Mouse (Mus musculus) midbrain, postnatal 0 days (tissue): ENCODE measurements around the gene Gprc5d. TPM values are rescaled to one million over a fixed set of nuclear protein-coding genes. Genes with fewer than 3 reads are reported as not detected.

Experiments used
- ATAC-seq: fragments of 200-750 bp; cut with Nextera tagmentation; 2 replicates; pipeline ENCODE4 v1.8.0; 2017; ENCODE audit warnings: moderate number of reproducible peaks, mild to moderate bottlenecking, moderate TSS enrichment, moderate library complexity; ENCODE audit not compliant: low FRiP score
- DNase-seq: peaks from one replicate; pipeline ENCODE4 v3.0.0-alpha.2; 2015; ENCODE audit warnings: low spot score
- H3K27ac ChIP-seq: fragments of 300-500 bp; sonication (generic); 2 replicates; pipeline ENCODE4 v1.5.1; 2014; ENCODE audit warnings: low read depth, mild to moderate bottlenecking, low read length, mixed read lengths
- H3K27me3 ChIP-seq: fragments of 300-500 bp; sonication (generic); 2 replicates; pipeline ENCODE4 v1.6.1; 2014; ENCODE audit warnings: low read length, control low read depth, mixed read lengths; ENCODE audit not compliant: insufficient read depth
- H3K36me3 ChIP-seq: fragments of 300-500 bp; sonication (generic); 2 replicates; pipeline ENCODE4 v1.6.1; 2014; ENCODE audit warnings: low read length, control low read depth, mixed read lengths; ENCODE audit not compliant: insufficient read depth
- H3K4me1 ChIP-seq: fragments of 300-500 bp; sonication (generic); 2 replicates; pipeline ENCODE4 v1.6.1; 2014; ENCODE audit warnings: mild to moderate bottlenecking, control low read depth, antibody characterized with exemption, low read length, mixed read lengths; ENCODE audit not compliant: insufficient read depth
- H3K4me2 ChIP-seq: fragments of 300-500 bp; sonication (generic); 2 replicates; pipeline ENCODE4 v1.6.1; 2014; ENCODE audit warnings: low read depth, mild to moderate bottlenecking, low read length, mixed read lengths; ENCODE audit not compliant: poor library complexity, severe bottlenecking
- H3K4me3 ChIP-seq: fragments of 300-500 bp; sonication (generic); 2 replicates; pipeline ENCODE4 v1.5.1; 2014; ENCODE audit warnings: low read depth, mild to moderate bottlenecking, low read length, moderate library complexity
- H3K9ac ChIP-seq: fragments of 300-500 bp; sonication (generic); replicated peaks from 2 replicates; pipeline ENCODE4 v1.6.1; 2014; ENCODE audit warnings: mild to moderate bottlenecking, low read length, moderate library complexity, mixed read lengths; ENCODE audit not compliant: poor library complexity, severe bottlenecking
- H3K9me3 ChIP-seq: fragments of 300-500 bp; sonication (generic); 2 replicates; pipeline ENCODE4 v1.6.1; 2016; ENCODE audit warnings: low read length, control low read depth
- CTCF ChIP-seq: IDR thresholded peaks from 2 replicates; pipeline ENCODE4 v1.5.1; 2016; ENCODE audit warnings: antibody characterized with exemption, mild to moderate bottlenecking
- WGBS: fragments of 180-500 bp; shearing (Covaris S2); extraction: QIAGEN DNeasy Blood & Tissue Kit; methylation state at CpG from one replicate; pipeline ENCODE4 v1.1.7; 2014; 5-methylcytosine and 5-hydroxymethylcytosine counted together
- polyA plus RNA-seq: library from polyadenylated mRNA; unstranded; fragments of >200 nt; fragmentation: Nextera tagmentation; extraction: Ambion mirVana; gene quantifications from 2 replicates; pipeline ENCODE4 v1.2.1, GENCODE M21; 2015
- total RNA-seq: library from RNA; depleted of rRNA; stranded (reverse); fragments of >200 nt; gene quantifications from 2 replicates; pipeline ENCODE4 v1.2.3, GENCODE M21; 2014

Gene Gprc5d
- total and polyA plus RNA-seq, 2 experiments from 2014 or later: 0.27 TPM; not detected in 1

DNA sequence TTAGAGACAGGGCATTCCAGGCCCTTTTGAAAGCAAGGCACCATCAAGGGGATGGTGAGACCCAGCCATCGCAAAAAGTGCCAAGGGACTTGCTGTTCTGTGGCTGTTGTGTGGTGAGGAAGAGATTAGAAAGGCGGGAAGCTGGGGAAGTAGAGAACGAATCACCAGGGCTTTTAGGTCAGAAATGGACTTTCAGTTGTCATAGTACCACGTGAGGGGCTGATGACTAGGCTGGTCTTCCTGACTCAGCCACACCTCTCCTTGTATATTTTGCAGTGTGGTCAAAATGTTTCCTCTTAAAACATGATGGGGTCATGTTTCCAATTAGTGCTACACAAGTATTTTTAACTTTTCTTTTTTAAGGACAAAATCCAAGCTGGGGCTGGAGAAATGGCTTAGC is 17.7 kb upstream of the Gprc5d start:
- H3K4me2 ChIP-seq: no peak overlapping the region
- H3K9me3 ChIP-seq: no peaks in the 10 kb centered on the region
- H3K4me1 ChIP-seq: no peaks in the 10 kb centered on the region
- ATAC-seq: no peak
- H3K27me3 ChIP-seq: no peaks in the 10 kb centered on the region
- 83% methylated on average over 4 of the region's 4 CpGs for WGBS
- H3K27ac ChIP-seq: no peak overlapping the region
- no peak for DNase-seq
- H3K9ac ChIP-seq: no peak overlapping the region
- no peak overlapping the region for H3K4me3 ChIP-seq
- no peaks in the 10 kb centered on the region for H3K36me3 ChIP-seq
- TF ChIP-seq CTCF: no peak

- Histone ChIP-seq H3K4me1 (no peaks in the 10 kb centered on the region), H3K27ac (no peak overlapping the region), H3K4me3 (no peak overlapping the region), H3K9ac (no peak overlapping the region), H3K27me3 (no peaks in the 10 kb centered on the region), H3K9me3 (no peaks in the 10 kb centered on the region), H3K36me3 (no peaks in the 10 kb centered on the region), H3K4me2 (no peak overlapping the region)
- ATAC-seq (no peak), DNase-seq (no peak)
- no peak for TF ChIP-seq CTCF
- 91% methylated on average over 9 of the region's 9 CpGs for WGBS
Observed at GRCm38 (mm10) chr6:135133486-135133885, 15.4 kb upstream of the Gprc5d start.

GRCm38 (mm10) chr6:135133086-135133485 is 15.0 kb upstream of the Gprc5d start:
- H3K27ac ChIP-seq: no peak overlapping the region
- H3K27me3 ChIP-seq: no peaks in the 10 kb centered on the region
- H3K4me1 ChIP-seq: no peaks in the 10 kb centered on the region
- H3K4me3 ChIP-seq: no peak overlapping the region
- H3K36me3 ChIP-seq: no peaks in the 10 kb centered on the region
- no peak overlapping the region for H3K4me2 ChIP-seq
- WGBS: 78% methylated on average over 7 of the region's 7 CpGs
- no peak for ATAC-seq
- TF ChIP-seq CTCF: no peak
- no peak overlapping the region for H3K9ac ChIP-seq
- no peaks in the 10 kb centered on the region for H3K9me3 ChIP-seq
- DNase-seq: no peak

- TF ChIP-seq CTCF: no peak
- 34% methylated on average over 5 of the region's 5 CpGs for WGBS
- no peak for DNase-seq
Observed at GRCm38 (mm10) chr6:135124755-135125380, 6.8 kb upstream of the Gprc5d start.

DNA sequence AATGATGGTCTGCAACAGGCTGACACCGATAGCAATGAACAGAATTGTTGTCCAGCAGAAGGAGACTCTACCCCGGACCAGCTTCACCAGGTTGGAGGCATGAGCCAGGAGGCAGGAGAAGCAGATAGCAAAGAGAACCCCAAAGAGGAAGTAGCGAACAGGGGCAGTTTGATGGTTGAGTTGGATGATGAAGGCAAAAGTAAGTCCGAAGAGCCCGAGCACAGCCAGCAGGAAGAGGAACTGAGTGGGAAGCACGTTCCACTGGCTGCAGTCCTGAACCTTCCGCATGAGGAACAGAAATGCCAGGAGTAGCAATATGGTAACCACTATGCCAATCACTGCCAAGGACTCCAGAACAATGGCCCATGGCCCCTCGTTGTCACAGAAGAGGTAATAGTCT is 1.6 kb downstream of the Gprc5d start:
- Histone ChIP-seq H3K9ac (no peak overlapping the region), H3K27me3 (no peaks in the 10 kb centered on the region), H3K4me1 (no peaks in the 10 kb centered on the region), H3K9me3 (no peaks in the 10 kb centered on the region), H3K27ac (no peak overlapping the region), H3K36me3 (no peaks in the 10 kb centered on the region), H3K4me3 (no peak overlapping the region), H3K4me2 (no peak overlapping the region)
- DNase-seq (no peak), ATAC-seq (no peak)
- 92% methylated on average over 8 of the region's 8 CpGs for WGBS
- no peak for TF ChIP-seq CTCF

More at GRCm38 (mm10) chr6:135124755-135125380, 6.8 kb upstream of the Gprc5d start:
- no peaks in the 10 kb centered on the region for H3K27me3 ChIP-seq
- no peak overlapping the region for H3K4me2 ChIP-seq
- ATAC-seq: no peak
- H3K4me3 ChIP-seq: no peak overlapping the region
- H3K36me3 ChIP-seq: no peaks in the 10 kb centered on the region
- no peak overlapping the region for H3K27ac ChIP-seq
- H3K9ac ChIP-seq: no peak overlapping the region
- no peaks in the 10 kb centered on the region for H3K4me1 ChIP-seq
- H3K9me3 ChIP-seq: no peaks in the 10 kb centered on the region

GRCm38 (mm10) chr6:135113114-135113436 is 5.0 kb downstream of the Gprc5d start:
- ATAC-seq (no peak), DNase-seq (no peak)
- WGBS: 12% methylated on average over 6 of the region's 6 CpGs
- no peak overlapping the region for H3K4me3 ChIP-seq
- no peak overlapping the region for H3K9ac ChIP-seq
- H3K4me1 ChIP-seq: no peaks in the 10 kb centered on the region
- no peak overlapping the region for H3K4me2 ChIP-seq
- no peak overlapping the region for H3K27ac ChIP-seq
- no peaks in the 10 kb centered on the region for H3K36me3 ChIP-seq
- no peak for TF ChIP-seq CTCF
- H3K27me3 ChIP-seq: no peaks in the 10 kb centered on the region
- H3K9me3 ChIP-seq: no peaks in the 10 kb centered on the region
